Mouse (Mus musculus) neural tube, embryonic 11.5 days (tissue): Measurements from ENCODE around the gene Serpinb11. TPM values are rescaled to one million over a fixed set of nuclear protein-coding genes. Genes with fewer than 3 reads are reported as not detected.

ENCODE experiments used
- ATAC-seq: fragments of 200-750 bp; cut with Nextera tagmentation; 2 replicates; pipeline ENCODE4 v1.8.0; 2017; ENCODE audit warnings: moderate number of reproducible peaks, mild to moderate bottlenecking, moderate TSS enrichment, moderate library complexity; ENCODE audit not compliant: insufficient read depth, low FRiP score, low TSS enrichment
- DNase-seq: peaks from one replicate; pipeline ENCODE4 v3.0.0-alpha.2; 2015; ENCODE audit warnings: low spot score
- H3K27ac ChIP-seq: fragments of 300-500 bp; sonication (generic); 2 replicates; pipeline ENCODE4 v1.5.1; 2014; ENCODE audit warnings: low read depth, mild to moderate bottlenecking, low read length
- H3K27me3 ChIP-seq: fragments of 300-500 bp; sonication (generic); 2 replicates; pipeline ENCODE4 v1.6.1; 2014; ENCODE audit warnings: mild to moderate bottlenecking, low read length, mixed read lengths; ENCODE audit not compliant: control insufficient read depth, insufficient read depth
- H3K36me3 ChIP-seq: fragments of 300-500 bp; sonication (generic); 2 replicates; pipeline ENCODE4 v1.6.1; 2014; ENCODE audit warnings: mild to moderate bottlenecking, low read length, moderate library complexity, mixed read lengths; ENCODE audit not compliant: control insufficient read depth, insufficient read depth
- H3K4me1 ChIP-seq: fragments of 300-500 bp; sonication (generic); 2 replicates; pipeline ENCODE4 v1.6.1; 2014; ENCODE audit warnings: low read length, mixed read lengths; ENCODE audit not compliant: control insufficient read depth, insufficient read depth
- H3K4me2 ChIP-seq: fragments of 300-500 bp; sonication (generic); 2 replicates; pipeline ENCODE4 v1.6.1; 2014; ENCODE audit warnings: low read depth, mild to moderate bottlenecking, moderate library complexity
- H3K4me3 ChIP-seq: fragments of 300-500 bp; sonication (generic); 2 replicates; pipeline ENCODE4 v1.5.1; 2014; ENCODE audit warnings: low read depth, low read length
- H3K9ac ChIP-seq: fragments of 300-500 bp; sonication (generic); 2 replicates; pipeline ENCODE4 v1.6.1; 2014; ENCODE audit warnings: mild to moderate bottlenecking, low read length
- H3K9me3 ChIP-seq: fragments of 300-500 bp; sonication (generic); 2 replicates; pipeline ENCODE4 v1.6.1; 2016; ENCODE audit warnings: low read length; ENCODE audit not compliant: control insufficient read depth
- WGBS: fragments of 180-500 bp; shearing (Covaris S2); extraction: QIAGEN DNeasy Blood & Tissue Kit; methylation state at CpG from one replicate; pipeline ENCODE4 v1.1.7; 2014; 5-methylcytosine and 5-hydroxymethylcytosine counted together
- polyA plus RNA-seq: library from polyadenylated mRNA; unstranded; fragments of >200 nt; fragmentation: Nextera tagmentation; extraction: Ambion mirVana; gene quantifications from 2 replicates; pipeline ENCODE4 v1.2.1, GENCODE M21; 2014

Gene Serpinb11
- polyA plus RNA-seq, 1 experiment from 2014 or later = not detected

DNA sequence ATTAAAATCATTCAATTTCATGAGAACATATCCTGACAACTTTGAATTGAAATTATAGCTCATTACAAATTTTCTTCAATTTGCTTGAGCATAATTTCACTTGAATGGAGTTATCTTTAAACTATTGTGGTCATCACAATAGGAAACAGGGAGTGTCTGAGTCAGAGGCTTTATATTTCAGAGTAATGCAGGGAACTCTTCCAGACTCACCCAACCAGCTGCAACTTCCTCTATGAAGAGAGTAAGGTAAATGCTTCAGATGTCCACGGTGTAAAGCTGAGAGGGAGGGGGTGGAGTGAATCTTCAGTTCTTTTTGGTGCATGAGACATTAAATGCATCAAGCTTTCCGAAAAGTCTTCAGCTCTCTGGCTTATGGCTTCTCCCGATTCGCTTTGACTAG lies 61.5 kb downstream of the Serpinb11 start:
- DNase-seq = no peak
- Histone ChIP-seq H3K27ac (no peak overlapping the region), H3K9ac (no peak overlapping the region), H3K4me2 (no peak overlapping the region), H3K4me1 (no peaks in the 10 kb centered on the region), H3K4me3 (no peak overlapping the region), H3K36me3 (no peaks in the 10 kb centered on the region), H3K27me3 (no peaks in the 10 kb centered on the region), H3K9me3 (no peaks in the 10 kb centered on the region)
- no peak for ATAC-seq
- 79% methylated on average over 4 of the region's 4 CpGs for WGBS

Other genes starting within 250 kb of the Serpinb11 start
- gene Serpinb3b, start 82.8 kb upstream of the Serpinb11 start, polyA plus RNA-seq = not detected in 2 replicates
- gene Serpinb3c, start 82.8 kb upstream of the Serpinb11 start, polyA plus RNA-seq = not detected in 2 replicates
- gene Serpinb7, start 38.5 kb downstream of the Serpinb11 start, polyA plus RNA-seq = not detected in 2 replicates
- 0.11 and 0.64 TPM in 2 replicates for gene Serpinb2, start 150.2 kb downstream of the Serpinb11 start, polyA plus RNA-seq
- gene Serpinb8, start 228.8 kb downstream of the Serpinb11 start, polyA plus RNA-seq = 1.5 and 1.8 TPM in 2 replicates